Mouse (Mus musculus) lung, adult 2 months (tissue): ENCODE results near the gene Mthfr.

Experiments used
- CTCF ChIP-seq: fragments of 200-500 bp; IDR thresholded peaks from 2 replicates; pipeline ENCODE4 v1.5.1; 2011; ENCODE audit warnings: mild to moderate bottlenecking, low read length, control low read depth; ENCODE audit not compliant: insufficient read depth
- POLR2A ChIP-seq: fragments of 200-500 bp; IDR thresholded peaks from 2 replicates; pipeline ENCODE4 v1.6.1; 2011; ENCODE audit warnings: low read depth, mild to moderate bottlenecking, control low read depth, low read length, borderline replicate concordance; ENCODE audit errors: extremely low read depth

- TF ChIP-seq CTCF: peak; percentile 35; the same call in 1 of the 2 replicates
- no peak for TF ChIP-seq POLR2A
Measured at GRCm38 (mm10) chr4:148101801-148102527, 63.1 kb downstream of the Mthfr start.
